Mouse (Mus musculus) CD4-positive naive resting alpha-beta T cell, adult 57 days (primary cell): ENCODE data around the gene Epb41. TPM values are rescaled to one million over a fixed set of nuclear protein-coding genes. Genes with fewer than 3 reads are reported as not detected.

Experiments
- total RNA-seq: library from RNA; stranded (reverse); gene quantifications from one replicate; pipeline ENCODE4 v1.2.4, GENCODE M21; 2023

The Epb41 gene
- 131 TPM for total RNA-seq

GRCm38 (mm10) chr4:132074933-132075769 lies at the start of gene Epb41:
Epb41 (minus strand) TSS chr4:132075321.

DNA sequence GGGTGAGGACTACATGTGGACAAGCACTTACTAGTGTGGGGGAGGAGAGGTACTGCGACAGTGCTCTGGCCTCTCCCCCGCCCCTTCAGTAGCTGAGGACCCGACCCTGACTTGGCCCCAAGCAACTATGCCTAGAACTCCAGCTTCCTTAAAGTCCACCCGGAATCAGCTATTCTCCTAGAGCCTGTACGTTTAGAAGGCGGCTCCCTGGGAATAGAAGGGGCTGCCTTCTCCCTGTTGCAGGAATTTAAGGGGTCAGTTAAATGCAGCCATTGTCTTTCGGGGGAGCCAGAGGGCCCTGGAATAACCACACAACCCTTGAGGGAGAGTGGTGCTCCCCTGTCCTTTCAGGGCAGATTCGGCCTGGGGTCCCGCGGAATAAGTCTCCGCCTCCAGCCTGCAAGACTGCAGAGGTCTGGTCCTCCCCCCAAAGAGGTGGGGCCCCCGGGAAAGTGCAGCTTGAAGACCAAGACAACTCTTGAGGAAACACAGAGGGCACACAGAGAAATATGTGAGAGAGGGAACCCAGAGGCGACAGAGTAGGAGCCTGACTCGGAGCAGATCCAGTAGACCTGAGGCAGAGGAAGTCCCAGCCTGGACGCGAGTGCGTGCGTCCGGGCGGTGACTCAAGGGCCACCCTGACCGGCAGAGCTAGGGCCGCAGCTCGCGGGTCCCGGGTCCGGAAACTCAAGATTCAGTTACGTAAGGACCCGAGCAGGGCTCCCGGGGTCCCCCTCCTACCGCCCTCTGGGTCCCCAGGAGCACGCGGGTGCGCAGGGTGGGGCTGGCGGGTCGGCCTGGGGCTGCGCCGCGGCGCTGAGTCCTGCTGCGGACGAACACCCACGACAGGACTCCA lies 816 bp downstream of the Epb41 start, which contains the start of gene Gm10300:
TSS of gene Gm10300 (plus strand) at position 621 of the 856 bp plus-strand sequence.

DNA sequence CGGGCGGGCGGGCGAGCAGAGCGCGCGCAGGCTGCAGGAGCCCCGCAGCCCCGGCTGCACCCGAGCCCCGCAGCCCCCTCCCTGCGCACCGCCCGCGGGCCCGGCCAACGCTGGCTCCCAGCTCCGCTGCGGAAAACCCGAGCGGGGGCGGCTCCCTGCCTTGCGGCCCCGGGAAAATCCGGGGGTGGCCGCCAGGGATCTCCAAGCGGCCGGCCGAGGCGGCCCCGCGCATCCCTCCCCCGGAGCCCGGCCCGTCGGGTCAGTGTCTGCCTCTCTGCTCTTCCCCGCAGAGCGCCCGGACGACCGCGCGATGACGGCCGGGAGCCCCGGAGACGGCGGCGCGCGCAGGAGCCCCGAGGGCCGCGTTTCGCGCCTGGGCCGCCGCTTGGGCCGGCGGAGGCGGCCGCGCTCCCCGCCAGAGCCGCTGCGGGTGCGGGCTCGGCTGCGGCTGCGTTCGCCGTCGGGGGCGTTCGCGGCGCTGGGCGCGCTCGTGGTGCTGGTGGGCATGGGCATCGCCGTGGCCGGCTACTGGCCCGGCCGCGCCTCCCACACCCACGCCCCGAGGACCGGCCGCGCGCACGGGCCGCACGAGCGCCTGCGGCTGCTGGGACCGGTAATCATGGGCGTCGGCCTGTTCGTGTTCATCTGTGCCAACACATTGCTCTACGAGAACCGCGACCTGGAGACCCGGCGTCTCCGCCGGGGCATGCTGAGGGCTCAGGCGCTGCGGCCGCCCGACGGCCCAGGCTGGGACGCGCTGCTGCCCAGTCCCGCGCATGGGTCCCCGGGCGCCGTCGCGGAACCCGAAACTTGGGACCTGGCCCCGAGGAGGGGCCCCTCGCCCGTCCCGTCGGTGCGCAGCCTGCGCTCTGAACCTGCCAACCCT lies 153.4 kb downstream of the Epb41 start, which contains the start of gene Tmem200b:
TSS of gene Tmem200b (plus strand) at position 311 of the 886 bp plus-strand sequence.

Other genes with a start within 250 kb of the Epb41 start
- gene Ptpru, start 237.0 kb downstream of the Epb41 start, total RNA-seq, result 0.71 TPM
- gene Mecr, start 231.9 kb downstream of the Epb41 start, total RNA-seq, result 32.6 TPM
- 97.6 TPM for gene Srsf4, start 201.7 kb downstream of the Epb41 start, total RNA-seq
- gene Tmem200b, start 153.6 kb downstream of the Epb41 start, total RNA-seq, result not detected
- 0.92 TPM for gene Gm10300, start 624 bp downstream of the Epb41 start, total RNA-seq
- not detected for gene Oprd1, start 69.2 kb upstream of the Epb41 start, total RNA-seq
- gene Ythdf2, start 137.0 kb upstream of the Epb41 start, total RNA-seq, result 78.5 TPM
- 37.3 TPM for gene Gmeb1, start 186.3 kb upstream of the Epb41 start, total RNA-seq
- 40.5 TPM for gene Taf12, start 199.1 kb upstream of the Epb41 start, total RNA-seq
- not detected for gene Rab42, start 228.1 kb upstream of the Epb41 start, total RNA-seq